Mouse (Mus musculus) urinary bladder, postnatal 4 days (tissue): ENCODE measurements around the gene Atp5mpl.
"Not testable (repeated sequence)": the region's sequence is repeated elsewhere in the genome, so short reads cannot be mapped to it uniquely, and the experiment has no call there.

Experiments used
- DNase-seq, 2 experiments: peaks; one replicate each; pipeline ENCODE4 v3.0.0; 2021 to 2022; ENCODE audit warnings: low spot score in 2 of 2

The Atp5mpl gene

DNA sequence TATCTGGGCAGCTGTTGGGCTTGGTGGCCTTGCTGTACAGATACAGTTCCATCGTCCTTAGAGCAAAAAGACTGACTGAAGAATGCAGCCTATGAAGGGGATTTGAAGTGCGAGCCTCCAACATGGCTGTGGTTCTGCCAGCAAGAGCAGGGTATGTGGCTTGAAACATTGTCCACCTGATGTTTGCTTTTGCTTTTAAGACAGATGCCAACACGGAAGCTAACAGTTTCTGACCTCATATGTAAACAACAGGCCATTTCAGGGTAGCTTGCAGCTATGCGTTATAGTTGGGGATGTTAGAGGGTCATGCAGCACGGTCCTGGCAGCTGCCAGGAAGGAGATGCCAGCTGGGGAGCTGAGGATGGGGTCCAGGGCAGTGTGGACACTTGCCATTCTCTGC, 16.3 kb downstream of the Atp5mpl start:
- no peak for DNase-seq

DNA sequence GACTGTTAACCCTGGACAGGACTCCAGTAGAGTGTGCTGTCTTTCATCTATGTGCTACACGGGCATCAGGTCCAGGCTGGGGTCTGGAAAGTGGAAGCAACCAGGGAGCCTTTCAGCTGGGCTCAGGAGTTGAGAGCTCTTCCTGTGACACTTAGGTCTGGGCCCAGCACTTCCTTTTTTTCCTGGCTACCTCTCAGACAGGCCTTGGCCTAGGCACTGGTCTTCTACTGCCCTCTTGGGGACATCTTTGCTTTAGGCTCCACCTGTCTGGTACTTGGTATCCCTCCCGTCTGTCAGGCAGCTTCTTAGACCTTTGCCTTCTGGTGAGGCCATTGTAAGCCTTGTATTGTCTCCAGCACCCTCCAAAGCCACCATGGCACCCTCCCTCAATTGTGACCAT, 20.1 kb downstream of the Atp5mpl start:
- peak in 1 of 2 experiments; percentile 47 for DNase-seq

DNA sequence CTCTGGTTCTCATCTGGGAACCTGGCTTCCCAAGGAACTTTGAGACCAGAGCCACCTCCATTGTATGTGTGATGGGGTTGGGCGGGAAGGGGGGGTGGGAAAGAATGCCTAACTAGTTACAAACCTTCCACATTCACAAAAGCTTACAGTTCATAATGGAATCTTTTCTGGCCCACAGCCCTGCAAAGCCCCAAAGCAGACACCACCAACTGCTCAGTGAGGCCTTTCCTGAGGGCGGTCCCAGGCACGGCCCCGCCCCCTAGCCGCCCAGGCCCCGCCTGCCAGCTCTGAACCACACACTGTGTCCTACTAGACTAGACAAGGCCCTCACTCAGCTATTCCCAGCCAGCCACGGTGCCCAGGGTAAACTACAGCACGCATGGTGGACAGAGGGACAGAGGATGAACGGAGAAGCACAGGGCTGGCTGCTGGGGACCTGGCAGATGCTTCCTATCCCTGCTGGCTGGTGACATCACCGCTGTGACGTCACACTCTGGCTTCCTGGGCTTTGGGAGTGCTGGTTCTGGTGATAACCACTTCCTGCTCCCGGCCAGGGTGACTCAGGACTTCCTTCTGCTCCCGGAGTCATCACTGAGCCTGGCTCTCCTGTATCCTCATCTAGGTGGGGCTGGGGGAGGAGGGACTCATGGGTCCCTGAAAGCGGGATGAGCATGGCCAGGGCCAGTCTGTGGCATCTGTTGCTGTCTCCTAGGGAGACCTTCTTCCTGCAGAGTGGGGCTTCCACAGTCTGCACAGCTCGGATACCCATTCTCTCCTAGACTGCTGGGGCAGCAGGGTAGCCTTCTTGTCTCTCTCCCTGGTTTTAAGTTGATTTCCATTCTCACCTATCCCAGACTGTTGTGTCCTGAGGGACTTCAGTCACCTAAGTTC, 20.8 kb downstream of the Atp5mpl start:
- not testable (repeated sequence) for DNase-seq

DNA sequence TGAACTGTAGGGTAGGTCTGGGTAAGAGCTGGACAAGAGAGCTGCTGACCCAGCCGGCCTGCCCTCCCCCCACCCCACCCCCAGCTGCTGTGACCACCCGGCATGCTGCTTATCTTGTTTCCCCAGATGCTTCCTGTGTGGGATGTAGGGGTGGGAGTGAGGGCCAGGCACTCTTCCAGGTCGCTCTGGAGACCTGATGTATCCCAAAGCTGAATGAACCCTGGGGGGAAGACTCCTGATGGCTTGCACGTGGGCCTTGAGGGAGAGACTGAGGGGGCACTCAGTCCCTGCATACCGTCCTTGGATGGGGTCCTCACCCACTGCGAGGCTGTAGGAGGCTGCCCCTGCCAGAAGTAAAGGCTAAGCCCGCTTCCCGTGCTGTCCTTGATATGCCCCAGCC, 21.7 kb downstream of the Atp5mpl start:
- DNase-seq: peak in 1 of 2 experiments; percentile 62

DNA sequence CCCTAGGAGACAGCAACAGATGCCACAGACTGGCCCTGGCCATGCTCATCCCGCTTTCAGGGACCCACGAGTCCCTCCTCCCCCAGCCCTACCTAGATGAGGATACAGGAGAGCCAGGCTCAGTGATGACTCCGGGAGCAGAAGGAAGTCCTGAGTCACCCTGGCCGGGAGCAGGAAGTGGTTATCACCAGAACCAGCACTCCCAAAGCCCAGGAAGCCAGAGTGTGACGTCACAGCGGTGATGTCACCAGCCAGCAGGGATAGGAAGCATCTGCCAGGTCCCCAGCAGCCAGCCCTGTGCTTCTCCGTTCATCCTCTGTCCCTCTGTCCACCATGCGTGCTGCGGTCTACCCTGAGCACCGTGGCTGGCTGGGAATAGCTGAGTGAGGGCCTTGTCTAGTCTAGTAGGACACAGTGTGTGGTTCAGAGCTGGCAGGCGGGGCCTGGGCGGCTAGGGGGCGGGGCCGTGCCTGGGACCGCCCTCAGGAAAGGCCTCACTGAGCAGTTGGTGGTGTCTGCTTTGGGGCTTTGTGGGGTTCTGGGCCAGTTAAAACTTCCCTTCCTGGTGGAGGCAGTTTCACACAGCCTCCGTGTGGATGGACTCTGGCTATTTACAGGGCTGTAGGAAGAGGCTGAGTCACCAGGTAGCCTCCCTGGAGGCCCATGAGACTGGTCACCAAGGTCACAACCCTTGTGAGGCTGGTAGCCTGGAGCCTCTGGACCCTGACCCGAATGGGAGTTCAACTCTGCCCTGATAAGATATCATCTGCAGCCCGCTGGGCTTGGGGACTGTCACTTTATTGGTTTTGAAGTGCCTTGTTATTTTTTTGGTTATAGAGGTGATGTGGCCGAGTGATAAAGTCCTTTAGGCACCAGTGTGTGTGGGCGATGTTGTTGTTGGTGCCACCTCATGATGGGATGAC, 22.5 kb downstream of the Atp5mpl start:
- DNase-seq: not testable (repeated sequence)

DNA sequence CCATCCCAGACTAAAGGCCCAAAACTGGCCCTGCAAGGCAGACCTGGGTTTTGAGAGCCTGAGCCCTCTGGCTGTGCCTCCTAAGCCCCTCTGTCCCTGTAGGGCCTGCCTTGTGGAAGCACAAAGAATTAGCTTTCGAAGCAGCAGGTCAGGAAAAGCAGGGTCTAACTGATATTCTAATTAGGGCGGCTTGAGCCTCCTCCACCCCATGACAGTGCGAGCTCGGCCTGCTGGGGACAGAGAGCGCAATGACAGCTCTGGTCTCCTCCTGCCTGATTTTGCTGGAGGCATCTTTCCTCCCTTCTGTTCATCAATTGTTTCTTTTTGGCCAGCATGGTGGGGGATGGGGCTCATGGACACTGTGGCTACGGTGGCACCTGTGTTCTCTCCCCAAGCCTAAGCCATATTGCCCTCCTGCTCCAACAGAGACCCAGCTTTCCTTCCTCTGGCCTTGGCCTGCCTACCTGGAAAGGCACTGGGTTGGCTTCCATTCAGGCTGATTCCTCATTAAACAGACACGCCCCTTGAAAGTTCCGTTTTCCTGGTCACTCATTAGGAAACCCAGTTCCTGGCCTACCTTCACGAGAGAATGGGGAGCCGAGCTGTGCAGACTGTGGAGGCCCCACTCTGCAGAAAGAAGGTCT, 23.2 kb downstream of the Atp5mpl start:
- no peak for DNase-seq

DNA sequence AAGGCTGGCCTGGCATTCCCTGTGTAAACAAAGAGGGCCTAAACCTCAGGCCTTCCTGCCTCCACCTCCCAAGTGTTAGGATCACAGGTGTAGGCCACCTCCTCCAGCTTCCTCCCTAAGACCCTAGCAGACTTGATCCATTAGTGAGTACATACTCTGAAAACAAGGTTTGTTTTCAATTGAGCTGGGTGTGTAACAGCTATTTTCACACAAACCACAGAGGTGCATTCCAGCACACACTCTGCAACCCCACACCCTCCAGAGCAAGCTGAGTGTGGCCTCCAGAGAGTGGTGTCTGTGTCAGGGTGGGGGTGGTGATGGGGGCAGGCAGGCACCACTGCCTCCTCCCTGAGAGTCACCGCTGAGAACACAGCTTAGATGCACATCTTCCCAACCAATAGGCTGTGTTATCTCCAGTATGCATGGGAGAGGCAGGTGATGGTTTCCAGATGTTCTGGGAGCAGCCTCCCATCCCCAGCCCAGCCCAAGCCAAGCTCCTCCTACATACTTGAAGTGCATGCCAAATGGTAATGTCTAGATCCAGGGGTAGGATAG, 28.1 kb downstream of the Atp5mpl start:
- peak in 1 of 2 experiments; percentile 33 for DNase-seq

DNA sequence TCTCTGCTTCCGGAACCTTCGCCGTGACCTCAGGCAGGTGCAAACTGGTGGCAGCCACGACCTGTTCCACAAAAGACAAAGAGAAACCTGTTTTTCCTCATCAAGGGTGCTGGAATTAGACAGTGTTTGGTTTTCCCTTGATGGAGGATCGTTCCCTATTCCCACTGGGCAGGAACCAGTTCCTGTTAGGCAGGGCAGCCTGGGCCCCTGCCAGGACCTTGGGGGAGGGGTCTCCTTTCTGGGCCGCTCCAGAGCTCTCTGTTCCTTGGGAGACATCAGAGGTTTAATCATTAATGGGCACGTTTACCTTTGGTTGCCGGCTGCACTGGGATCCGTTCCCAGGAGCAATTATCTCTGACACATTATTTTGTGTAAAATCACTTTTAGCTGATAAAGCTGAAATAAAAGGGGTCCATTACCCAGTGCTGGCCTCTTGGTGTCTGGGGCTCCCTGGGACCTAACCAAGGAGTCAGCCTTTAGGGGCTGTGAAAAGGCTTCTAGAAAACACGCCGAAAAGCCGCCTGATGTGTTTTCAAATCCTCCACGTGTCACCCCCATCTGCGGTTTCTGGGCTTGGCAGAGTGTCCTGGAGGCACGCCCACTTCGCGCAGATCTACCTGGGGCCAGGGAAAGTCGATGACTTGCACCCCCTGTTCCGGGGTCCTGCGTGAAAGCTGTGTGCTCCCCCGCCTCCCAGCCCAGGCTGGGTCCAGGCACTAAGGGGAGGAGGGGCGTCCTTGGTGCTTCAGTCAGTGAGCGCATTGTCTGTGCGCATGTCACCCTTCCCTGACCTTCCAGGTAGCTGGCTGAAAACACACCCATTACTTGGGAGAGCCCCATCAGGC, 29.8 kb downstream of the Atp5mpl start:
- peak; percentile 70 to 81 for DNase-seq

DNA sequence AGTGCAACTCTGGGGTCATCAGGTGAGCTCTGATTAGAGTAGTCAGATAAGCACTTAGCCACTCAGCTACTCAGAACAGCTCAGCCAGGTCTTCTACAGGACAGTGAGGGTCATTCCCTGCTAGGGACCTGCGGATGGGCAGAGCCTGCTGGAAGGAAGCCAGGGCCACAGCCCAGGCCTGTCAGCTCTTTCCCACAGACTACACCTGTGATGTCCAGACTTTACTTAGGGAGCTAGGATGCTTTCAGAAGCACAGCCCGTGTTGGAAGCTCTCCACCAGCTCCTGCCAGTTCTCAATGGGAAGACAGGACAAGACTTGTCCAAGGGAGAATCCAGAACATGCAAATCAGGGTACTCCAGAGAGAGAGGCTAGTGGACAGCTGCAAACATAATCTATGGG, 32.8 kb downstream of the Atp5mpl start:
- no peak for DNase-seq

DNA sequence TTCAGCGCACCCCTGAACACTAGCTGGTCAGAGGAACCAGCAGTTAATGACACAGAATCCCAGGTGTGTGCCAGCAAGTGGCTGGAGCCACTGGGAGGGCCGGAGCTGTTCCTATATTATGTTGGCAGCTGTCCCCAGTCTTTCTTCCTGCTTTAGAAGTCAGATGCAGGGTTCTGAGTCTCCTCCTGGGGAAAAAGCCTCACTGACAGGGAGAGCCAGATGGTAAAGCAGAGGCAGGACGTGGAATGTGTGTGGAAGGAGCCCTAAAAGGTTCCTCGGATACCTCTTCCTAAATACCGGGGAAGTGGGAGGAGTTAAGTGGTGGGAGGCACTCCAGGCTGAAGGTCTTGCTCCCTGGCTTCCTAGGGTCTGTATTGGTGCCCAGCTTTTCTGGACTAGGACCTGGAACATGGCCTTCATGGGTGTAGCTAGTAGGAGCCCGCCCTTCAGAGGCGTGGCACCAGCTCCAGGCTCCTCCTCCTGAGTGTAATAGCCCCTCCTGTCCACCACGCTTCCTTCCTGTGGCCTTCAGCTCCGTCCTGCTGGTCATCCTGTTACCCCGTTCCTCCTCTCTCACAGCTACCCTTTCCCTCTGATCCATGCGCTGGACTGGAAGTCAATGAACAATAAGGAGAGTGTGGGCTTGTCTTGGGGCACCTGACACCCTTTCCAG, 33.6 kb downstream of the Atp5mpl start:
- peak in 1 of 2 experiments; percentile 43 for DNase-seq

DNA sequence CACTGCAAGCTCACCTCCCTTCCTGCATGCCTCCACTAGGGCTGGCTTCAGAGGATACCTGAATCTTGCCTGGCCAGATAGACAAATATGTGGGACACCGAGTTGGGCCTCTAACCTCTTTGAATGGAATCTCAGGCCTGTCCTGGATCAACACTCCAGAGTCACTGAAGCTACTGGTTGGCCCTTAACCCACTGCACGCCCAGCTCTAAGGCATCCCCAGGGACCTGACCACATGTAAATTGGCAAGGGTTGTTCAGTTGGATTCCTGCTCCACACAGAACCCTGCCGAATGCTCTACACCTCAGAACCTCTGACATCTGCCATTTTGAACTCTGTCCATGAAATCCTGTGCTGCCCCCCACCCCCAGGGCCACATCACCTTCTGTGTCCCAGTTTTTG, 34.3 kb downstream of the Atp5mpl start:
- DNase-seq: no peak

DNA sequence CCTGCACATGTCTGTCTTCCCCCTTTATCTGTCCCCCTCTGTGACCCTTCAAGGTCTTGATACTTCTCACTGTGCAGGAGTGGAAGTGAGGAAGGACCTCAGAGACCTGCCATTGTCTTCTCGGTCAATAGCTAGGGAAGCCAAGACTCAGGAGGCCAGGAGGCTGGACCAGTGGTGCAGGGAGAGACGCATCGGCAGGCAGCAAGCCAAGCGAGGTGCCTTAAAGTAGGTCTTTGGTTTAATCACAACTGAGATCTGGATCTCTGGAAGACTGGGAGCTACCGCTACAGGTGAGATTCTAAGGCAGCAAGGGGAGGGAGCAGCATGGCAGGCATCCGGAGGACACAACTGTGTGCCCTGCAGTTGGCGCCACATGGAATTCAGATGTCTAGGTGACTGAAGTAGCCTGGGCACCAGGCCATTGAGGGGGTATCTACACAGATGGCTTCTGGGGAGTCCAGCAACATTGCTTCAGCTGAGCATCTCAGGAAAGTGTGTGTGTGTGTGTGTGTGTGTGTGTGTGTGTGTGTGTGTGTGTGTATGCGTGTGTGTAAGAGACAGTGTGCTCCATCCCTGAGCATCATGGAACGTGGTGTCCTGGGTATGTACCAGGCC, 35.3 kb downstream of the Atp5mpl start:
- no peak for DNase-seq

DNA sequence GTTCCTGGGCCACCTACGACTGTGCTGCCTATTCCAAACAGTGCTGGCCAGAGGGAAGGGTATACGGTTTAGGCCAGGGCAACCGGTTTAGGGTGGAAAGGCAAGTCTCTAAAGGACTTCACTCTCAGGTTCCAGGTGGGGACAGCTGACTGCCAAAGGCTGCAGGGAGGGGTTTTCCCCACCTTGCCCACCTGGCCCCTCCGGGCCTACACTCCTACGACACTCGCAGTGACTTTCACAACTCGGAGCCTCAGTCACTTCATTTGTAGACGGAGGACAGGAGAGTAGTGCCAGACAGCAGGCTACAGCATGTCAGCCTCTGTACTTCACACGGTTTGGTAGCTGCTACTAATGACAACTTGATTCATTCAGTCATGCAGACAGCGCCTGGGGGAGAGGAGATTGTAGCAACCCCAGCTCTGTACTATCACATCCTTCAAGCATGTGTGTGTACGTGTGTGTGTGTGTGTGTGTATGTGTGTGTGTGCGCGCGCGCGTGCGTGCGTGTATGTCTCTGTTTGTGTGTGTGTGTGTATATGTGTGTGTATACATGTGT, 38.3 kb downstream of the Atp5mpl start:
- DNase-seq: no peak

DNA sequence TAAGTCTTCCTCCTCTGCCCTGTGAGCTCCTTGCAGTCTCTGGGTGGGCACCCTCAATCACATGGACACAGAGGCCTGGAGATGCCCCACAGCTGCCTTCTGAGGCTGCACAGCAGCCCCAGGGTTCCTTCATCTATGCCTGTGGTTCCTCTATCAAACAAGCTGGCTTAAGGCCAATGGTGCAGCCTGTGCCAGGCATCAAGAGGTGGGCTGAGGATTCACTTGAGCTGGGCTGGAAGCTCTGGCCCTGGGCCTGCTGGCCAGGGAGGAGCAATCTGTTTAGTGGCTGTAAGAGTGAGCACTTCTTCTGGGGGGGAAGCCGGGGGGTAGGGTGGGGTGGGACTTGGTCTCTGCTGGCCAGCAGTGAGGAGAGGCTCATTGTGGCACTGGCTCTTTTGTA, 39.4 kb downstream of the Atp5mpl start:
- no peak for DNase-seq

DNA sequence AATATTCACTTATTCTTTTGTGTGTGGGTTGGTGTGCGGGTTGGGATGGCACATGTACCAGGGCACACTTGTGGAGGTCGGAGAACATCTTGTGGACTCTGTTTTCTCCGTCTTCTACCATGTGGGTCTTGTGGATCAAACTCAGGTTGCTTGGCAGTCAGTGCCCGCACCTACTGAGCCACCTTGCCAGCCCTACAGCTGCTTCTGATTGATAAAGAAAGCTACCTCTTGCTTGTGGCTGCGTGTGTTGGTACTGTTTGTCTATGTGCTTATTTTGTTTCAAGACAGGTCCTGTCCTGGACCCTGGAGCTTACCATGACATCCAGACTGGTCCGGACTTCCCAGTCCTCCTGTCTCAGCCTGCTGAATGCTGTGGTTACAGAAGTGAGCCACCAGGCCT, 43.7 kb downstream of the Atp5mpl start:
- DNase-seq: no peak

DNA sequence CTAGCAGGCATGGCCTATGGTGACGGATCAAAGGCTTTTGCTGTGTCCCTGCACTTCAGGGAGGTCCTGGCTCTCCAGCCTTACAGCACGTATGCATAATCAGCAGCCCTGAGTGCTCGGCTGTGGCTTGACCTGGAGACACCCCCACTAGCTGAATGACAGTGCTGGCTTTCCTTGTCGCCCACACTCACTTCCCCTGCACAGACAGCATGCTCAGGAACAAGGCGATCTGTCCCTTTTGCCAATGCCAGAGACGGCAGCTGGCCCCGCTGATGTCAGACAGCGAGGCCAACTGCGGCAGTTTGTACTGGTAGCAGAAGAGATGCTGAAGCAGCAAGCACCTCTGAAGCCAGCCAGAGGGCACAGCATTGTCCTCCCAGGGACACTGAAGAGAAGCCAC, 46.7 kb downstream of the Atp5mpl start:
- DNase-seq: no peak

DNA sequence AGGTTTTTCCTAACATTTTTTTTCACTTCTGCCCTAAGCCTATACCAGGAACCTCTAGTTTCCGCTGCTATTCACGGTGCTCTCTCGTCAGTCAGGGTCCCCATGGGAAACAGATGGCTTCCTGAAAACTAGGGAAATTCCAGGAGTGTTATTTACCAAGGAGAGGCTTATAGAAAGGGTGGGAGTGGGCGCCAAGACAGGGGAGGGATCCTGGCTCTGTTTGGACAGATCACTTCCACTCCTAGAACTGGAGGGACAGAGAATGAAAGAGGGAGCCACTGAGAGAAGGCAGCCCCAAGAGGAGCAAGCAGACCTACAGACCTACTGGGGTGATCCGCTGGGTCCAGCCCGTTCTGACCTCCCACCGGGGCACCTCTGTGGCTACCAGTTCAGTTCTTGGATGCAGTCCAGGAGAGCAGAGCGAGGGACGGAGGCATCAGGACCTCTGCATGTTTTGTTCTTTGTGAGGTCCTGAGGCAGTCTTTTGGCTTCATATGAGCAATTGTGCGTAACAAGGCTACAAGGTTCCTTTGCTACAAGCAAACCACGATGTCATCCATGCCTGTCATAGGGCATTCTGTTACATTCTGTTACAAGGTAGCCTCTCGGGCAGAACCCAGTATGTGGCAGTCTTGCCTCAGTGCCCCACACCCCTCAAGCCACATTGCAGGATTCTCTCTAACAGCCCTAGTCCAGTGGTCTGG, 50.1 kb downstream of the Atp5mpl start:
- no peak for DNase-seq

DNA sequence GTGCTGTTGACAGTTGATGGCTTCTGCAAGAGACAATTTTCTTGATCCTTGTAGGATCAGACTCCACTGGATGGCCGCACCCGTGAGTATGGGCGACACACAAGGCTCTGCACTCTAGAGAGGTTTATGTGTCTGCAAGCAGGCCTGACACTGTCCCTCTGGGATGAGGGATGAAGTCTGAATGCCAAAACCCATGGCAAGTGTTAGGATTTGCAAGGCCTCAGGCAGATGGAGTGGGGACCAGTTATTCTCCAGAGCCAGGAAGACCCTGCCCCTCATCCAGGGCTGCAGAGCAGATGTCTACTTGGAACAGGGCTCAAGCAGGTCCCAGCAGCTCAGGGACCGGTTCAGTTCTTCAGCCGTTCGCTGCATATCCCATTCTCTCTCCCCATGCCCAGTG, 51.0 kb downstream of the Atp5mpl start:
- no peak for DNase-seq

DNA sequence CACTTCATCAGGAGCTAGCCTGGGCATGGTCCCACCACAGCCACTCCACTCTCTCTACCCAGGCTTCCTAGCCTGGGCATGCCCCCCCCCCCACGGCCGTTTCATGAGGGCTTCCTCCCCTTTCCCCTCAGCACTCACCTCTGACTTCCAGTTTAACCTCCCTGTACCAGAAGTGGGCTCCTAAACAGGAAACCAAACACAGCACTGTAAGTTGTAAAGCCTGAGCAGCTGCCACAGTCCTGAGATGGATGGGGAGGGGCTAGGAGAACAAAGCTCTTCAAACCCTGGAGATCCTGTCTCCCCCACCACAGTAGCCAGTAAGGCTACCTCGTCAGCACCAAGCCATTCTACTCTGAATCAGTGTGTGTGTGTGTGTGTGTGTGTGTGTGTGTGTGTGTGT, 52.7 kb downstream of the Atp5mpl start:
- no peak for DNase-seq
